Mouse (Mus musculus) left cerebral cortex, postnatal 4 days (tissue): ENCODE data around the gene Stfa2. TPM values are rescaled to one million over a fixed set of nuclear protein-coding genes. Genes with fewer than 3 reads are reported as not detected.
"Not testable (repeated sequence)": the region's sequence is repeated elsewhere in the genome, so short reads cannot be mapped to it uniquely, and the experiment has no call there.

Experiments used
- DNase-seq: peaks from one replicate; pipeline ENCODE4 v3.0.0-alpha.2; 2022
- intact Hi-C: fragments of 180-260 bp; cut with DNase I; formaldehyde crosslinking; loops from one replicate; pipeline ENCODE4 v1.15.1; 2025
- total RNA-seq, 2 experiments: library from RNA; stranded (reverse); gene quantifications; 2 replicates each; pipeline ENCODE4 v1.2.3; 2021

Stfa2 gene
- not detected for total RNA-seq

- intact Hi-C loops = no loop called here
- no peak for DNase-seq
Measured at GRCm38 (mm10) chr16:36408357-36408756, at the start of gene Stfa2. TSS of gene Stfa2 (minus strand) at chr16:36408457.

DNA sequence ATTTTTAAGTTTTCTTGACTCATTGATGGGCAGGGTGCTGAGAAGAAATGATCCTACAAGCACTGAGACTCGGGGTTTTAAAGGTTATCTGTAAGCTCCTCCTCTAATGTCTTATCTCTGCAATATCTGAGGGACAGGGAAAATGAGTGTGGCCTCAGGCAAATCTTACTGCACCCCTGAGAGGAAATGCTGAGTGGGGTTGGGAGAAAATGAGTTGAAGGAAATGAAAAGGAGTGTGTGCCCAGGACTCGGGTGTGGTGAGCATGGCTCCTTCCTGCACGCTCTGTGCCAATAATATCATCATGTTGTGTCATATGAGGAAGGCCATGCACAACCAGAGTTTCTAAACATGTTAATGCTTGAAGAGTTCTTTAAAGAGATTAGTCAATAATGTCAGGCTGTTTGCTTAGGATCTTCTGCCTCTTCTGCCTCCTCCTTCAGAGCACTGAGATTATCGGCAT is 47.1 kb upstream of the Stfa2 start, which contains the start of gene Stfa3:
Stfa3 (minus strand) TSS at position 51 of the 461 bp plus-strand sequence.
- intact Hi-C loops = no loop called here
- no peak for DNase-seq

DNA sequence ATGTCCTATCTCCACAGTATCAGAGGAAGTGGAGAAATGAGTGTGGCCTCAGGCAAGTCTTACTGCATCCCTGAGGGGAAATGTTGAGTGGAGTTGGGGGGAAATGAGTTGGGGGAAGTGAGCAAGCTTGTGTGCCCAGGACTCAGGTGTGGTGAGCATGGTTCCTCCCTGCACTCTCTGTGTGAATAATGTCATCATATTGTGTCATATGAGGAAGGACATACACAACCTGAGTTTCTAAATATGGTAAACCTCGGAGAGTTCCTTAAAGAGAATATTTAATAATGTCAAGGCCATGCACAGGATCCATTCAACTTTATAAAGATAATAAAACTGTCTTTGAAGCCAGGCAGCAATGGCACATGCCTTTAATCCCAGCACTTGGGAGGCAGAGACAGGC is 12.7 kb upstream of the Stfa2 start:
- DNase-seq, intact Hi-C loops: not testable (repeated sequence)

DNA sequence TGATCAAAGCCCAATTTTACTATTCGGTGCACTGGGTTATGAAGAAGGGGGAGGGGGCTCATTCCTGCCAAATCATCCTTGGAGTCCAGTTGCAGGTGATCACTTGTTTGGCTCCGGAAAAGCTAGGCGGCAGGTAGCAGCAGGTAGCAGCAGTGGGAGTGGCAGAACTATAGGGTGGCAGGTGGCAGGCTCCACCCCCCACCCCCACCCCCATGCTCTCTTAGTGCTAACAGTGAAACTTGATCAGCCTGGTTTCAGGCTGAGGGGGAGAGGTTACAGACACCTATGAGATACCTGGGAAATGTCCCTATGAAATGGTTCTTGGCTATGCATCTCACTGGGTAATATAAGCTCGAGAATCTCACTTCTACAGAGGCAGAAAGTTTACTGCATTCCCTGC is 19.2 kb downstream of the Stfa2 start:
- no peak for DNase-seq
- intact Hi-C loops = no loop called here

- intact Hi-C loops = not testable (repeated sequence)
Measured at GRCm38 (mm10) chr16:36367648-36368047, 40.6 kb downstream of the Stfa2 start, which contains the start of gene BC100530. TSS of gene BC100530 (minus strand) at chr16:36367748.

More at GRCm38 (mm10) chr16:36367648-36368047, 40.6 kb downstream of the Stfa2 start, which contains the start of gene BC100530:
- not testable (repeated sequence) for DNase-seq

Other genes with a start within 250 kb of the Stfa2 start
- gene Gm5483, start 224.2 kb downstream of the Stfa2 start, total RNA-seq = under 1 TPM in 1 of 2 experiments, not detected in 1; 0.26 TPM
- not detected for gene Gm5416, start 198.1 kb downstream of the Stfa2 start, total RNA-seq
- gene 2010005H15Rik, start 187.0 kb downstream of the Stfa2 start, total RNA-seq = not detected
- not detected for gene Stfa1, start 131.5 kb downstream of the Stfa2 start, total RNA-seq
- gene BC117090, start 74.1 kb downstream of the Stfa2 start, total RNA-seq = not detected
- not detected for gene BC100530, start 40.7 kb downstream of the Stfa2 start, total RNA-seq
- not detected for gene Stfa3, start 46.9 kb upstream of the Stfa2 start, total RNA-seq
- 1 to 10 TPM; 1.2 to 2.2 TPM for gene Casr, start 153.7 kb upstream of the Stfa2 start, total RNA-seq